Mouse (Mus musculus): ENCODE data around the gene Sept5. TPM values are rescaled to one million over a fixed set of nuclear protein-coding genes. Genes with fewer than 3 reads are reported as not detected.

Gene Sept5
- polyA plus RNA-seq, 1 experiment from 2014 or later: 3.2 TPM

DNA sequence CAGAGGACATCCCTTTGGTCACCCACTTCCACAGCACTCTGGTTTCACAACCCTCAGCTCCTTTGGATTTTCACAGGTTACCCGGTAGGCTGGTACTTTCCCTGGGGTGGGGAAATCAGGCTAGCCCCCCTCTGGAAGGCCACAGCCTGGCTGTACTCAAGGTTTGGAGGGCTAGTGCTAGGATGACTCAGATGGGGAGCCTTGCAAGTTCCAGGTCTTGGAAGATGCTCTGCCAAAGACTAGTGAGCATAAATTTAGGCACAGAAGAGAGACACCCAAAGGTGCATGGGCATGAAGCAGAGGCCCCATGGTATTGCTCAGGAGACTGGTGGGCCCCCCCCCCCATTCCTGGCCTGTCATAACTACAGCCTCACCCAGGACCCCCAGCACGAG is 810 bp downstream of the Sept5 start:
- TF ChIP-seq EP300 (IDR thresholded peaks at IDR 0.05; ENCODE audit: low read depth) (no peak), CTCF (IDR thresholded peaks at IDR 0.05; ENCODE audit: low read depth) (no peak)
- H3K4me2 ChIP-seq (ENCODE audit: low read depth, low read length): peak overlapping the region; percentile 84
- peaks cover 14% of the 10 kb centered on the region for H3K4me1 ChIP-seq (ENCODE audit: insufficient read depth)
- no peak overlapping the region for H3K27ac ChIP-seq (ENCODE audit: low read depth)
- H3K4me3 ChIP-seq (ENCODE audit: low read depth, low read length): peak overlapping the region; percentile 58
- H3K9me3 ChIP-seq (ENCODE audit: low read length): no peaks in the 10 kb centered on the region
- WGBS (ENCODE audit: insufficient replicate concordance): 30% methylated on average over 2 of the region's 2 CpGs
- ATAC-seq (no peak), DNase-seq (no peak)
- H3K9ac ChIP-seq (replicated peaks): no peak overlapping the region
- H3K36me3 ChIP-seq (replicated peaks; ENCODE audit: insufficient read depth, low read length): no peaks in the 10 kb centered on the region
- H3K27me3 ChIP-seq (ENCODE audit: insufficient read depth, low read length): peaks cover 52% of the 10 kb centered on the region

DNA sequence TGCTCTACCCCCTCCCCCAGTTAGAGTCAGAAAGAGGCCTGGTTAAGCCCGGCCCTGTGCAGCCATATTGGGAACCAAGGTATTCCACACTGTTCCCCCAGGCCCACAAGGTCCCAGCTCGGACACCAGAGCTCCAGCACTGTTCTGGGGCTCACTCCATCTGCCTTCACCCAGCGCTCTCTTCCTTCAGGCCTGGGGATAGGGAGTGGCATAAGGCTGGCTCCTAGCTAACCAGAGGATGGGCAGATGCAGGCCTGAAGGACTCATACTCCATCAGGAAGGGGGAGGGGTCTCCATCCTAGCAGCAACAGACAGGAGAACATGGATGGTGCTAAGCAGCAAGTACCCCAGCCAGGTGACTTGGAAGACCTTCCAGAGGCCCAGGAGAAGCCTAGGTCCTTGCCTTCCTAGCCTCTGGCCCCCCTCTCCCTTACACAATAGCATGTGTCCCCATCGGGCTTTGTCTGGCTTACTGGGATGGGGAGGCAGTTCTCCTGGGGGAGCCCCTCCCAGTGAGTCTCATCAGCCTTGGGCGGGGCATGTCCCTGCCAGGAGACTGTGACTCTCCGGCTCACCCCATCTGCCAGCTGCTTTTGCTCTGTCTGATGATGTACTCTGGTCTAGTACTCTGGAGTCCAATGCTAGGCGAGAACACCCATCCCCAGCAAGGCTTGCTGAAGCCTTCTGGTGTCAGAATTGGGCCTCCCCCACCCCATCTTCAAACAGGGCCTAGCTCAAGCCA is 1.4 kb downstream of the Sept5 start:
- ATAC-seq (no peak), DNase-seq (no peak)
- Histone ChIP-seq H3K4me2 (ENCODE audit: low read depth, low read length) (peak overlapping the region; percentile 84), H3K4me1 (ENCODE audit: insufficient read depth) (peaks cover 14% of the 10 kb centered on the region), H3K4me3 (ENCODE audit: low read depth, low read length) (peak overlapping the region; percentile 58), H3K9ac (replicated peaks) (0 out of 2 replicates have a peak overlapping the region, but pooled peaks have one; percentile 21), H3K9me3 (ENCODE audit: low read length) (no peaks in the 10 kb centered on the region), H3K27ac (ENCODE audit: low read depth) (no peak overlapping the region), H3K36me3 (replicated peaks; ENCODE audit: insufficient read depth, low read length) (no peaks in the 10 kb centered on the region; the same call in 1 of the 2 replicates), H3K27me3 (ENCODE audit: insufficient read depth, low read length) (peaks cover 58% of the 10 kb centered on the region)
- TF ChIP-seq CTCF (IDR thresholded peaks at IDR 0.05; ENCODE audit: low read depth): no peak
- no peak for TF ChIP-seq EP300 (IDR thresholded peaks at IDR 0.05; ENCODE audit: low read depth)
- WGBS (ENCODE audit: insufficient replicate concordance): 75% methylated on average over 7 of the region's 7 CpGs

DNA sequence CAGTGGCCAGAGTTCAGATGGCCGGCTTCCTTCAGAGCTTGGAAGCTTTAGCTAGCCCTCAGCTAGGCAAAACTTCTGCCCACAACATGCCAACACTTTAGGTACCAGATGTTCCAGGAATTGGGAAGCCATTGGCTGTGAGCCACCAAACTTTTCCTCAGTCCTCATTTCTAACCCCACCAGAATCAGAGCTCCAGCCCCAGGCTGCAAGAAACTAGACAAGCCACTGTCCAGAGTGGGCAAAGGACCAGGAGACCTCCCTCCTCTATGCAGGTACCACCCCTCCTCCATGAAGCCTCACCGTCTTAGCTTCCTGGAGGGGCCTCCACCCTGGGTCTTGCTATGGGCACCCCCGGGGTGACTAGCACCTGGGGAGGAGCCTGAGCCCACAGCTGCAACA is 2.6 kb downstream of the Sept5 start:
- Histone ChIP-seq H3K27me3 (ENCODE audit: insufficient read depth, low read length) (peaks cover 70% of the 10 kb centered on the region), H3K4me2 (ENCODE audit: low read depth, low read length) (0 out of 2 replicates have a peak overlapping the region, but pooled peaks have one; percentile 33)
- WGBS (ENCODE audit: insufficient replicate concordance): 40% methylated on average over 3 of the region's 3 CpGs

DNA sequence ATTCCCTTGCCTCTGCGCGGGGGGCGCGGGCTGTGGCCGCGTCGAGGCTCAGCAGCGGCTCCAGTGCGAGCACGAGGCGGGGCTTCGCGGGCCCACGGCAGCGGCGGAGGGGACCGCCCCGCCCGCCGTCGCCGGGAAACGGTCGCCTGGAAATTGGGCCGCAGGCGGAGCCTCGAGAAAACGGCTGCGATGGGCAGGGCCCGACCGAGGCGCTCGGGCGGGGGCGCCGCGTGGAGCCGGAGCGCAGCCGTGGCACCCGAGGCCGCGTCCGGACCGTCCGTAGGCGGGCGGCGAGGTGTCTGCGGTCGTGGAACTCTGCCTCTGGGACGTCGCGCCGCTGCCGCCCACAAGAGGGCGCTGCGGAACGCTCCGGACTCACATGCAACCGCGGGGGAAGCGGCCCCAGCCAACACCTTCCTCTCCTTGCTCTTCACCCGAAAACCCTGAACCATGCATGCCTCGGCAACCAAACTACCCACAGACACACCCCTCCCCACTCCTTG is 3.3 kb downstream of the Sept5 start, which contains the start of gene Gm49601:
Gene Gm49601, minus strand, starts transcription at position 52 of the 503 bp plus-strand sequence.
- TF ChIP-seq CTCF (IDR thresholded peaks at IDR 0.05; ENCODE audit: low read depth) (peak; percentile 86), EP300 (IDR thresholded peaks at IDR 0.05; ENCODE audit: low read depth) (no peak)
- peak; percentile 47 for ATAC-seq
- Histone ChIP-seq H3K4me3 (ENCODE audit: low read depth, low read length) (peak within 1 kb of the TSS; percentile 53), H3K4me2 (ENCODE audit: low read depth, low read length) (peak within 1 kb of the TSS; percentile 77), H3K27ac (ENCODE audit: low read depth) (no peak within 1 kb of the TSS), H3K4me1 (ENCODE audit: insufficient read depth) (peaks cover 14% of the 10 kb centered on the region), H3K27me3 (ENCODE audit: insufficient read depth, low read length) (peaks cover 77% of the 10 kb centered on the region), H3K9me3 (ENCODE audit: low read length) (no peaks in the 10 kb centered on the region), H3K9ac (replicated peaks) (peak within 1 kb of the TSS; percentile 35; the same call in 1 of the 2 replicates), H3K36me3 (replicated peaks; ENCODE audit: insufficient read depth, low read length) (no peaks in the 10 kb centered on the region; the same call in 1 of the 2 replicates)
- WGBS (ENCODE audit: insufficient replicate concordance): under 1% methylated on average over 54 of the region's 65 CpGs
- DNase-seq: peak; percentile 85

More for the DNA sequence above, 2.6 kb downstream of the Sept5 start:
- Histone ChIP-seq H3K9me3 (ENCODE audit: low read length) (no peaks in the 10 kb centered on the region), H3K36me3 (replicated peaks; ENCODE audit: insufficient read depth, low read length) (no peaks in the 10 kb centered on the region; the same call in 1 of the 2 replicates), H3K27ac (ENCODE audit: low read depth) (no peak overlapping the region), H3K4me1 (ENCODE audit: insufficient read depth) (peaks cover 14% of the 10 kb centered on the region), H3K4me3 (ENCODE audit: low read depth, low read length) (no peak overlapping the region), H3K9ac (replicated peaks) (no peak overlapping the region)
- no peak for TF ChIP-seq CTCF (IDR thresholded peaks at IDR 0.05; ENCODE audit: low read depth)
- TF ChIP-seq EP300 (IDR thresholded peaks at IDR 0.05; ENCODE audit: low read depth): no peak
- DNase-seq (no peak), ATAC-seq (no peak)

DNA sequence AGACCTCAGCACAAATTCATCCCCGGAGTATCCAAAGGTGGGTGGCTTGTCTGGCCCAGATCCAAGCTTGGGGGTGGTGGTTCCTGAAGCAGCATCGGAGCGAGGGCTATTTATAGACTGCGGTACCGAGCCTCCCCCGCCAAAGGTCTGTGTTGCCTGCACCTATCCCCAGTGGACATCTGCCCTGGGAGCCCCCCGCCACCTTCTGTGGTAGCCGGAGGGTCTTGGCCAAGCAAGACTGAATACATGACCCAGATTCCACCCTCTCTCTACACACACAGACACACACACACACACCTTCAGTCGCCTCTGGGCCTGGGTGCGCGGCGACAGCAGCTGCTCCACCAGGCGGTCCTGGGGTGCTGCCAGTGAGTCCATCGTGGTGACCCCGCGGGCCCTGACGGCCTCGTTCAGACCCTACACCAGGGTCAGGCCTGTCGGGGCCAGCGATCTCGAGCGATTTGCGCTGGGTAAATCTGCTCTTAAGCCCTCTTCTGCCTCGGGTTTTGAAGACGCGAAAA is 3.9 kb downstream of the Sept5 start:
- Histone ChIP-seq H3K36me3 (replicated peaks; ENCODE audit: insufficient read depth, low read length) (no peaks in the 10 kb centered on the region; the same call in 1 of the 2 replicates), H3K9me3 (ENCODE audit: low read length) (no peaks in the 10 kb centered on the region), H3K9ac (replicated peaks) (peak overlapping the region; percentile 35; the same call in 1 of the 2 replicates), H3K4me3 (ENCODE audit: low read depth, low read length) (peak overlapping the region; percentile 53), H3K4me2 (ENCODE audit: low read depth, low read length) (peak overlapping the region; percentile 77), H3K4me1 (ENCODE audit: insufficient read depth) (peaks cover 14% of the 10 kb centered on the region), H3K27ac (ENCODE audit: low read depth) (no peak overlapping the region), H3K27me3 (ENCODE audit: insufficient read depth, low read length) (peaks cover 83% of the 10 kb centered on the region)
- DNase-seq (no peak), ATAC-seq (peak; percentile 11; the same call in 1 of the 2 replicates)
- 12% methylated on average over 26 of the region's 26 CpGs for WGBS (ENCODE audit: insufficient replicate concordance)
- TF ChIP-seq EP300 (IDR thresholded peaks at IDR 0.05; ENCODE audit: low read depth) (no peak), CTCF (IDR thresholded peaks at IDR 0.05; ENCODE audit: low read depth) (no peak)

DNA sequence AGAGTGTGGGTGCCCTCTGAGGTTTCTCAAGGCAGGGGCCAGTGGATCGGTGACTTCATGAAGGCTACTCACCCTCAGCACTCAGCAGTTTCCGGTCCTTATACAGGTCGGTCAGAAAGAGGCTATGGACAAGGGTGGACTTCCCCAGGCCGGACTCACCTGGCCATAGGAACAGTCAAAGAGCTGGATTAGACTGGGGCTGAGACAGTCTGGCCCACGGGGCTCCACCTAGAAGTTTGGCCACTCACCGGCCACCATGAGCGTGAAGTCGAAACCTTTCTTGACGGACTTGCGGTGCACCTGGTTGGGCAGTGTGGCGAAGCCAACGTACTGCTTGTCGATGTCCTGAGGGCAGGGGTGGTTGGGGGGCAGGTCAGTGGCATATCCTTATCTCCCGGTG is 4.7 kb downstream of the Sept5 start:
- H3K27ac ChIP-seq (ENCODE audit: low read depth): no peak overlapping the region
- H3K27me3 ChIP-seq (ENCODE audit: insufficient read depth, low read length): peaks cover 87% of the 10 kb centered on the region
- H3K36me3 ChIP-seq (replicated peaks; ENCODE audit: insufficient read depth, low read length): no peaks in the 10 kb centered on the region; the same call in 1 of the 2 replicates
- no peak overlapping the region for H3K4me3 ChIP-seq (ENCODE audit: low read depth, low read length)
- no peak for ATAC-seq
- no peaks in the 10 kb centered on the region for H3K9me3 ChIP-seq (ENCODE audit: low read length)
- 39% methylated on average over 14 of the region's 14 CpGs for WGBS (ENCODE audit: insufficient replicate concordance)
- TF ChIP-seq EP300 (IDR thresholded peaks at IDR 0.05; ENCODE audit: low read depth) (no peak), CTCF (IDR thresholded peaks at IDR 0.05; ENCODE audit: low read depth) (no peak)
- no peak for DNase-seq
- no peak overlapping the region for H3K9ac ChIP-seq (replicated peaks)
- H3K4me2 ChIP-seq (ENCODE audit: low read depth, low read length): no peak overlapping the region
- peaks cover 14% of the 10 kb centered on the region for H3K4me1 ChIP-seq (ENCODE audit: insufficient read depth)
